Mouse (Mus musculus) stomach, postnatal 0 days (tissue): ENCODE measurements around the gene Cdk9.

Source experiments
- CTCF ChIP-seq: IDR thresholded peaks from 2 replicates; pipeline ENCODE4 v1.5.1; 2016; ENCODE audit warnings: antibody characterized with exemption, low read depth, mild to moderate bottlenecking, moderate library complexity
- EP300 ChIP-seq: optimal IDR thresholded peaks from 2 replicates; pipeline ENCODE3; 2016; ENCODE audit warnings: antibody characterized with exemption

DNA sequence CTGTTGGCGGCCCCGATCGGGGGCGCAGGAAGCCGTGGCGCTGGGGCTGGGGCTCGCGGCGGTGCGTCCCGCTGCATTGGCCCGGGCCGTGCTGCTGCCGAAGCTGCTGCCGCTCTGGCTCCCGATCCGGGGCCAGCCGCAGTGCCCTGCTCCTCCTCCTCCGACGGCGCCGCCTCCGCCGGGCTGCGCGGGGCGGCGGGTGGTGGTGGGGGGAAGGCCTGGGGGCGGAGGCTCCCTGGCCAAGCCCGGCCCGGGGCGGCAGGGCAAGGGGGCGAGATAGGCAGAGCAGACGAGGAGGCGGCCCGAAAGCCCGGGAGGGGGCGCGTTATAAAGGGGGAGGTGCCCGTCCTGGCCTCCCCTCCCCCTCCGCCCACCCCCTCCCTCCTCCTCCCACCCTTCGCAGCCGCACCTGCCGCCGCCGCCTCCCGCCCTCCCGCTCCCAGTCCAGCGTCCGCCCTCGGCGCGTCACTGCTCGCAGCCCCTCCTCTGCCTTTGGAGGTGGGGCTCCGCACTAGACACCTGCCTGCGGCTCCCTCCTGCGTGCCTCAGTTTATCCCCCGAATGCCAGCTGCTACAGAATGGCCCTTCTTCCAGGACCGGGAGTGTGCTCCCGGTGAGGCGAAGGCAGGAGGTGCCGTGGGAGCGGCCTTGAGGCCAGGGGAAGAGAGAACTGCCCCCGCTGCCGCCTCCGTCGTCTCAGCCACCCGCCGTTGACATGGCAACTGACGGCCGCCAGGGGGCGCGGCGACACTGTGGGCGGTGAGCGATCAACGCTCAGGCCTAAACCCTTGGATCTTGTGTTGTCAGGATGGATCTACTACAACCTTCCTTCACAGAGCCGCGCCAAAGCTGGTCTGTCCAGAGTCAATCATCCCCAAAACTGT, at the start of gene Cdk9:
- TF ChIP-seq EP300 (no peak), CTCF (peak; percentile 99)
